Mouse (Mus musculus) intestine, embryonic 15.5 days (tissue): Measurements from ENCODE around the gene Pgam2. TPM values are rescaled to one million over a fixed set of nuclear protein-coding genes. Genes with fewer than 3 reads are reported as not detected.

ENCODE experiments used
- polyA plus RNA-seq: library from polyadenylated mRNA; unstranded; fragments of >200 nt; fragmentation: Nextera tagmentation; extraction: Ambion mirVana; gene quantifications from 2 replicates; pipeline ENCODE4 v1.2.1, GENCODE M21; 2015

The Pgam2 gene
- polyA plus RNA-seq, 1 experiment from 2014 or later, result 10.8 TPM

Other genes with a start within 250 kb of the Pgam2 start
- gene Ankrd36, start 234.0 kb downstream of the Pgam2 start, polyA plus RNA-seq, result 0.08 and 0.16 TPM in 2 replicates
- 209 and 230 TPM in 2 replicates for gene Mrps24, start 88.1 kb downstream of the Pgam2 start, polyA plus RNA-seq
- 21.3 and 21.4 TPM in 2 replicates for gene Urgcp, start 41.4 kb downstream of the Pgam2 start, polyA plus RNA-seq
- 127 and 130 TPM in 2 replicates for gene Dbnl, start 15.2 kb downstream of the Pgam2 start, polyA plus RNA-seq
- 11.4 TPM in 2 replicates for gene Polm, start 34.3 kb upstream of the Pgam2 start, polyA plus RNA-seq
- 36.4 and 38.4 TPM in 2 replicates for gene Aebp1, start 58.2 kb upstream of the Pgam2 start, polyA plus RNA-seq
- gene Pold2, start 74.6 kb upstream of the Pgam2 start, polyA plus RNA-seq, result 137 TPM in 2 replicates
- gene Myl7, start 95.0 kb upstream of the Pgam2 start, polyA plus RNA-seq, result 68.3 and 73.5 TPM in 2 replicates
- 2.8 and 3.1 TPM in 2 replicates for gene Gck, start 146.3 kb upstream of the Pgam2 start, polyA plus RNA-seq
- gene Ykt6, start 152.0 kb upstream of the Pgam2 start, polyA plus RNA-seq, result 48.7 and 51.8 TPM in 2 replicates